ENCODE assay signal across 10 mouse cellular contexts in the genomic region with DNA sequence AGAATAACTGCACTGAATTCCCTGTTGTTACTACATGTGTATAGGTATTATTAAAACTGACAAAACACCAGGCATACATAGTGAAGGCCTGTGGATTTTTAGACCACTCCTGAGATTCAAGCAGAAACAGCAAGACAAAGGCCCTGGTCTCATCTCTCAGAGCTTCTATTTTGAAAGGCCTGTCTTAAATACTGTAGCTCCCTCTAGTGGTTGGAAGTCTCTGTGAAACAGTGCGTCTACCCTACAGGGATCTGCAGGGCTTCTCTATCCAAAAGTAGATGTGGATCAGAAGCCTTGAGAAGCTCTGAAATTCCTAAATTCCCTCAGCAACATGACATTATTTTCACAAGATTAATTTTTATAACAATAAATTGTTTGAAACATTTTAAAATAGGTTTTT. TPM values are rescaled to one million over a fixed set of nuclear protein-coding genes. Genes with fewer than 3 reads are reported as not detected.
DNase-seq lines count a peak whose midpoint lies in the region; ATAC-seq and TF ChIP-seq lines count a peak whose summit lies in the region.
"Had no signal": no experiment of that assay in that cellular context is flagged by ENCODE, and none has a peak within 500 bp of the region (broad histone marks: within the 10 kb centered on the region; RNA-seq: fewer than 3 reads in every experiment).

No protein-coding gene starts in this region.

- DNase-seq in 416B (ENCODE audit: low read depth) (peak; percentile 81), G1E (ENCODE audit: low spot score) (peak; percentile 13)
- no peak for DNase-seq in right cerebral cortex, postnatal 14 days
- DNase-seq: liver, embryonic 13.5 days had no signal

- H3K36me3 ChIP-seq in intestine, postnatal 0 days (ENCODE audit: control insufficient read depth, insufficient read depth): no peaks in the 10 kb centered on the region
- H3K36me3 ChIP-seq in intestine, embryonic 16.5 days (ENCODE audit: control insufficient read depth, insufficient read depth, low read length): no peaks in the 10 kb centered on the region
- H3K36me3 ChIP-seq in G1E (replicated peaks): no peaks in the 10 kb centered on the region
- H3K36me3 ChIP-seq in neural tube, embryonic 15.5 days: no peaks in the 10 kb centered on the region
- H3K36me3 ChIP-seq in forebrain, embryonic 12.5 days (replicated peaks): no peaks in the 10 kb centered on the region
- H3K36me3 ChIP-seq: liver, embryonic 13.5 days had no signal

- H3K9me3 ChIP-seq in intestine, postnatal 0 days (ENCODE audit: control insufficient read depth): no peaks in the 10 kb centered on the region
- H3K9me3 ChIP-seq in intestine, embryonic 16.5 days (ENCODE audit: control insufficient read depth, low read length): no peaks in the 10 kb centered on the region
- H3K9me3 ChIP-seq in G1E (replicated peaks): no peaks in the 10 kb centered on the region
- no peaks in the 10 kb centered on the region for H3K9me3 ChIP-seq in neural tube, embryonic 15.5 days (replicated peaks)
- no peaks in the 10 kb centered on the region for H3K9me3 ChIP-seq in forebrain, embryonic 12.5 days
- H3K9me3 ChIP-seq: liver, embryonic 13.5 days had no signal

- no peak overlapping the region for H3K27ac ChIP-seq in intestine, postnatal 0 days (ENCODE audit: low read depth, low read length)
- H3K27ac ChIP-seq in intestine, embryonic 16.5 days (ENCODE audit: low read length): no peak overlapping the region
- no peak overlapping the region for H3K27ac ChIP-seq in neural tube, embryonic 15.5 days (replicated peaks)
- no peak overlapping the region for H3K27ac ChIP-seq in forebrain, embryonic 12.5 days
- H3K27ac ChIP-seq: liver, embryonic 13.5 days had no signal

- H3K4me2 ChIP-seq in intestine, postnatal 0 days (replicated peaks; ENCODE audit: low read depth): no peak overlapping the region
- no peak overlapping the region for H3K4me2 ChIP-seq in intestine, embryonic 16.5 days (ENCODE audit: low read depth, low read length)
- no peak overlapping the region for H3K4me2 ChIP-seq in neural tube, embryonic 15.5 days
- no peak overlapping the region for H3K4me2 ChIP-seq in forebrain, embryonic 12.5 days
- H3K4me2 ChIP-seq: liver, embryonic 13.5 days had no signal

- H3K4me3 ChIP-seq in intestine, postnatal 0 days (ENCODE audit: low read depth, low read length): no peak overlapping the region
- no peak overlapping the region for H3K4me3 ChIP-seq in intestine, embryonic 16.5 days (ENCODE audit: low read length)
- H3K4me3 ChIP-seq in G1E (ENCODE audit: low read depth, low read length): no peak overlapping the region
- no peak overlapping the region for H3K4me3 ChIP-seq in neural tube, embryonic 15.5 days (replicated peaks)
- H3K4me3 ChIP-seq in forebrain, embryonic 12.5 days (replicated peaks): no peak overlapping the region
- H3K4me3 ChIP-seq: erythroblast, embryonic 14.5 days; liver, embryonic 13.5 days had no signal

- peak; percentile 65 for TF ChIP-seq CTCF in intestine, postnatal 0 days (IDR thresholded peaks at IDR 0.05; ENCODE audit: low read depth)
- 0 out of 2 replicates have a peak, but pooled peaks have one; percentile 14 for TF ChIP-seq CTCF in G1E (IDR thresholded peaks at IDR 0.05; ENCODE audit: low read depth, low read length)

- WGBS in intestine, postnatal 0 days: 20% methylated on average over 1 of the region's 1 CpGs
- 30% methylated on average over 1 of the region's 1 CpGs for WGBS in intestine, embryonic 16.5 days
- WGBS in neural tube, embryonic 15.5 days: 30% methylated on average over 1 of the region's 1 CpGs
- WGBS in forebrain, embryonic 12.5 days: 49% methylated on average over 1 of the region's 1 CpGs

- no peak for ATAC-seq in intestine, postnatal 0 days
- no peak for ATAC-seq in intestine, embryonic 16.5 days
- ATAC-seq in G1E (ENCODE audit: extremely low read depth, insufficient number of reproducible peaks, low FRiP score, poor library complexity, severe bottlenecking): no peak
- peak; percentile 56; the same call in 1 of the 2 replicates for ATAC-seq in granulocyte monocyte progenitor cell, adult 5-6 weeks (replicated peaks; ENCODE audit: poor library complexity, severe bottlenecking)
- no peak for ATAC-seq in neural tube, embryonic 15.5 days (ENCODE audit: low FRiP score)
- no peak for ATAC-seq in forebrain, embryonic 12.5 days (ENCODE audit: low FRiP score)

- no peak overlapping the region for H3K9ac ChIP-seq in intestine, postnatal 0 days (ENCODE audit: low read depth, low read length)
- no peak overlapping the region for H3K9ac ChIP-seq in intestine, embryonic 16.5 days (ENCODE audit: low read depth, low read length)
- no peak overlapping the region for H3K9ac ChIP-seq in neural tube, embryonic 15.5 days (replicated peaks)
- H3K9ac ChIP-seq in forebrain, embryonic 12.5 days: no peak overlapping the region
- H3K9ac ChIP-seq: liver, embryonic 13.5 days had no signal

- no peaks in the 10 kb centered on the region for H3K4me1 ChIP-seq in intestine, postnatal 0 days (replicated peaks; ENCODE audit: control insufficient read depth, insufficient read depth, low read length)
- no peaks in the 10 kb centered on the region for H3K4me1 ChIP-seq in intestine, embryonic 16.5 days (ENCODE audit: control insufficient read depth, insufficient read depth, low read length)
- H3K4me1 ChIP-seq in G1E (ENCODE audit: insufficient read depth, low read depth, low read length): no peaks in the 10 kb centered on the region
- H3K4me1 ChIP-seq in neural tube, embryonic 15.5 days: no peaks in the 10 kb centered on the region
- H3K4me1 ChIP-seq in forebrain, embryonic 12.5 days: no peaks in the 10 kb centered on the region
- H3K4me1 ChIP-seq: liver, embryonic 13.5 days had no signal

- H3K27me3 ChIP-seq in intestine, postnatal 0 days (replicated peaks; ENCODE audit: control insufficient read depth, insufficient read depth, low read length): no peaks in the 10 kb centered on the region
- H3K27me3 ChIP-seq in intestine, embryonic 16.5 days (replicated peaks; ENCODE audit: control insufficient read depth, insufficient read depth, low read length): no peaks in the 10 kb centered on the region
- no peaks in the 10 kb centered on the region for H3K27me3 ChIP-seq in G1E (ENCODE audit: insufficient read depth, low read length)
- no peaks in the 10 kb centered on the region for H3K27me3 ChIP-seq in neural tube, embryonic 15.5 days (replicated peaks)
- no peaks in the 10 kb centered on the region for H3K27me3 ChIP-seq in forebrain, embryonic 12.5 days
- H3K27me3 ChIP-seq: liver, embryonic 13.5 days had no signal

RNA-seq across cellular contexts. Expression of gene Olfr1389, which starts 12.3 kb away (rescaled TPM):
- polyA plus RNA-seq in intestine, postnatal 0 days (2015; fragmentation: Nextera tagmentation; extraction: Ambion mirVana): not detected in 2 replicates
- not detected in 2 replicates for polyA plus RNA-seq in intestine, embryonic 16.5 days (2015; fragmentation: Nextera tagmentation; extraction: Ambion mirVana)
- total RNA-seq in G1E (2014; fragmentation: Nextera tagmentation) (not detected in 2 replicates), G1E (2017) (0.12 and 0.22 TPM in 2 replicates)
- polyA plus RNA-seq in G1E (2012): not detected in 2 replicates
- total RNA-seq in granulocyte monocyte progenitor cell, adult 5-6 weeks (2014; fragmentation: Nextera tagmentation): not detected in 2 replicates
- not detected in 2 replicates for total RNA-seq in granulocyte monocyte progenitor cell, adult 5-6 weeks (2017)
- polyA plus RNA-seq in neural tube, embryonic 15.5 days (2015; fragmentation: Nextera tagmentation; extraction: Ambion mirVana): not detected in 2 replicates
- polyA plus RNA-seq in forebrain, embryonic 12.5 days (2016; fragmentation: Nextera tagmentation; extraction: Ambion mirVana): not detected in 2 replicates
- polyA plus RNA-seq: erythroblast, embryonic 14.5 days; liver, embryonic 13.5 days had no signal

RNA-seq across cellular contexts. Expression of gene Olfr1388, which starts 25.9 kb away (rescaled TPM):
- polyA plus RNA-seq in intestine, postnatal 0 days (2015; fragmentation: Nextera tagmentation; extraction: Ambion mirVana): 0.10 TPM in 2 replicates
- 0.05 and 0.10 TPM in 2 replicates for polyA plus RNA-seq in intestine, embryonic 16.5 days (2015; fragmentation: Nextera tagmentation; extraction: Ambion mirVana)
- total RNA-seq in G1E (2014; fragmentation: Nextera tagmentation): 0.87 and 0.98 TPM in 2 replicates
- 0.60 and 1.2 TPM in 2 replicates for total RNA-seq in G1E (2017)
- polyA plus RNA-seq in G1E (2012): 0.04 and 0.12 TPM in 2 replicates
- total RNA-seq in granulocyte monocyte progenitor cell, adult 5-6 weeks (2014; fragmentation: Nextera tagmentation): not detected in 2 replicates
- 0.09 and 0.21 TPM in 2 replicates for total RNA-seq in granulocyte monocyte progenitor cell, adult 5-6 weeks (2017)
- not detected in 2 replicates for polyA plus RNA-seq in neural tube, embryonic 15.5 days (2015; fragmentation: Nextera tagmentation; extraction: Ambion mirVana)
- 0.10 and 0.13 TPM in 2 replicates for polyA plus RNA-seq in forebrain, embryonic 12.5 days (2016; fragmentation: Nextera tagmentation; extraction: Ambion mirVana)
- polyA plus RNA-seq: erythroblast, embryonic 14.5 days had no signal

RNA-seq across cellular contexts. Expression of gene Olfr1387, which starts 44.6 kb away (rescaled TPM):
- polyA plus RNA-seq in intestine, postnatal 0 days (2015; fragmentation: Nextera tagmentation; extraction: Ambion mirVana): not detected in 2 replicates
- polyA plus RNA-seq in intestine, embryonic 16.5 days (2015; fragmentation: Nextera tagmentation; extraction: Ambion mirVana): not detected in 2 replicates
- total RNA-seq in G1E (2014; fragmentation: Nextera tagmentation) (not detected in 2 replicates), G1E (2017) (0.05 and 0.46 TPM in 2 replicates)
- not detected in 2 replicates for polyA plus RNA-seq in G1E (2012)
- not detected in 2 replicates for total RNA-seq in granulocyte monocyte progenitor cell, adult 5-6 weeks (2014; fragmentation: Nextera tagmentation)
- not detected in 2 replicates for total RNA-seq in granulocyte monocyte progenitor cell, adult 5-6 weeks (2017)
- polyA plus RNA-seq in neural tube, embryonic 15.5 days (2015; fragmentation: Nextera tagmentation; extraction: Ambion mirVana): not detected in 2 replicates
- polyA plus RNA-seq in forebrain, embryonic 12.5 days (2016; fragmentation: Nextera tagmentation; extraction: Ambion mirVana): not detected in 2 replicates
- polyA plus RNA-seq: erythroblast, embryonic 14.5 days; liver, embryonic 13.5 days had no signal

RNA-seq across cellular contexts. Expression of gene Olfr1386, which starts 54.3 kb away (rescaled TPM):
- not detected in 2 replicates for polyA plus RNA-seq in intestine, postnatal 0 days (2015; fragmentation: Nextera tagmentation; extraction: Ambion mirVana)
- polyA plus RNA-seq in intestine, embryonic 16.5 days (2015; fragmentation: Nextera tagmentation; extraction: Ambion mirVana): not detected in 2 replicates
- total RNA-seq in G1E (2014; fragmentation: Nextera tagmentation) (not detected in 2 replicates), G1E (2017) (0.22 and 0.23 TPM in 2 replicates)
- not detected in 2 replicates for polyA plus RNA-seq in G1E (2012)
- total RNA-seq in granulocyte monocyte progenitor cell, adult 5-6 weeks (2014; fragmentation: Nextera tagmentation): not detected in 2 replicates
- not detected in 2 replicates for total RNA-seq in granulocyte monocyte progenitor cell, adult 5-6 weeks (2017)
- not detected in 2 replicates for polyA plus RNA-seq in neural tube, embryonic 15.5 days (2015; fragmentation: Nextera tagmentation; extraction: Ambion mirVana)
- polyA plus RNA-seq in forebrain, embryonic 12.5 days (2016; fragmentation: Nextera tagmentation; extraction: Ambion mirVana): not detected in 2 replicates
- polyA plus RNA-seq: erythroblast, embryonic 14.5 days; liver, embryonic 13.5 days had no signal
